Mouse (Mus musculus) midbrain, embryonic 14.5 days (tissue): ENCODE results near the gene Gfod1. TPM values are rescaled to one million over a fixed set of nuclear protein-coding genes. Genes with fewer than 3 reads are reported as not detected.
A peak's percentile ranks its signal among the peaks of the same experiment; 100 is the strongest.

Source experiments
- ATAC-seq: fragments of 200-750 bp; cut with Nextera tagmentation; 2 replicates; pipeline ENCODE4 v1.8.0; 2017; ENCODE audit warnings: moderate number of reproducible peaks, moderate library complexity; ENCODE audit not compliant: low FRiP score, low TSS enrichment
- DNase-seq: peaks from one replicate; pipeline ENCODE4 v3.0.0-alpha.2; 2015
- H3K27ac ChIP-seq: fragments of 300-500 bp; sonication (generic); replicated peaks from 2 replicates; pipeline ENCODE4 v1.5.1; 2014; ENCODE audit warnings: mild to moderate bottlenecking, low read depth, low read length, moderate library complexity
- H3K27me3 ChIP-seq: fragments of 300-500 bp; sonication (generic); 2 replicates; pipeline ENCODE4 v1.6.1; 2014; ENCODE audit warnings: low read length, control low read depth, mixed read lengths; ENCODE audit not compliant: control insufficient read depth, insufficient read depth
- H3K36me3 ChIP-seq: fragments of 300-500 bp; sonication (generic); 2 replicates; pipeline ENCODE4 v1.6.1; 2014; ENCODE audit warnings: low read length, control low read depth; ENCODE audit not compliant: control insufficient read depth, insufficient read depth
- H3K4me1 ChIP-seq: fragments of 300-500 bp; sonication (generic); 2 replicates; pipeline ENCODE4 v1.6.1; 2014; ENCODE audit warnings: mild to moderate bottlenecking, antibody characterized with exemption, low read length, control low read depth; ENCODE audit not compliant: control insufficient read depth, insufficient read depth
- H3K4me2 ChIP-seq: fragments of 300-500 bp; sonication (generic); 2 replicates; pipeline ENCODE4 v1.6.1; 2014; ENCODE audit warnings: mild to moderate bottlenecking, low read length, moderate library complexity
- H3K4me3 ChIP-seq: fragments of 300-500 bp; sonication (generic); replicated peaks from 2 replicates; pipeline ENCODE4 v1.5.1; 2014; ENCODE audit warnings: low read depth, low read length
- H3K9ac ChIP-seq: fragments of 300-500 bp; sonication (generic); replicated peaks from 2 replicates; pipeline ENCODE4 v1.6.1; 2014; ENCODE audit warnings: mild to moderate bottlenecking, low read length, moderate library complexity
- H3K9me3 ChIP-seq: fragments of 300-500 bp; sonication (generic); 2 replicates; pipeline ENCODE4 v1.6.1; 2016; ENCODE audit warnings: low read length, control low read depth, mixed read lengths; ENCODE audit not compliant: control insufficient read depth
- WGBS: fragments of 180-500 bp; shearing (Covaris S2); extraction: QIAGEN DNeasy Blood & Tissue Kit; methylation state at CpG from one replicate; pipeline ENCODE4 v1.1.7; 2014; 5-methylcytosine and 5-hydroxymethylcytosine counted together
- polyA plus RNA-seq: library from polyadenylated mRNA; unstranded; fragments of >200 nt; fragmentation: Nextera tagmentation; extraction: Ambion mirVana; gene quantifications from 2 replicates; pipeline ENCODE4 v1.2.1, GENCODE M21; 2014

The Gfod1 gene
- polyA plus RNA-seq, 1 experiment from 2014 or later = 3.7 TPM

GRCm38 (mm10) chr13:43294957-43295590 is 8.9 kb downstream of the Gfod1 start:
- no peak overlapping the region for H3K27ac ChIP-seq
- no peaks in the 10 kb centered on the region for H3K27me3 ChIP-seq
- H3K4me3 ChIP-seq = no peak overlapping the region
- H3K9ac ChIP-seq = no peak overlapping the region
- no peak for ATAC-seq
- WGBS = 61% methylated on average over 7 of the region's 7 CpGs
- H3K36me3 ChIP-seq = no peaks in the 10 kb centered on the region
- no peak overlapping the region for H3K4me2 ChIP-seq
- H3K9me3 ChIP-seq = no peaks in the 10 kb centered on the region
- DNase-seq = no peak
- peaks cover 9% of the 10 kb centered on the region for H3K4me1 ChIP-seq

- Histone ChIP-seq H3K9me3 (no peaks in the 10 kb centered on the region), H3K4me2 (no peak overlapping the region), H3K36me3 (no peaks in the 10 kb centered on the region), H3K4me3 (no peak overlapping the region), H3K27ac (no peak overlapping the region), H3K4me1 (peaks cover 16% of the 10 kb centered on the region), H3K27me3 (no peaks in the 10 kb centered on the region), H3K9ac (no peak overlapping the region)
- ATAC-seq = no peak
- WGBS = 80% methylated on average over 4 of the region's 4 CpGs
- DNase-seq = no peak
These were observed 11.1 kb downstream of the Gfod1 start for GRCm38 (mm10) chr13:43292892-43293291.

GRCm38 (mm10) chr13:43289076-43289475 is 14.9 kb downstream of the Gfod1 start:
- Histone ChIP-seq H3K36me3 (no peaks in the 10 kb centered on the region), H3K4me2 (no peak overlapping the region), H3K27me3 (no peaks in the 10 kb centered on the region), H3K4me3 (no peak overlapping the region), H3K27ac (peak overlapping the region; percentile 47), H3K9me3 (no peaks in the 10 kb centered on the region), H3K9ac (no peak overlapping the region), H3K4me1 (peaks cover 16% of the 10 kb centered on the region)
- peak; percentile 43; the same call in 1 of the 2 replicates for ATAC-seq
- 32% methylated on average over 6 of the region's 6 CpGs for WGBS
- DNase-seq = peak; percentile 62

GRCm38 (mm10) chr13:43288444-43288843 is 15.5 kb downstream of the Gfod1 start:
- Histone ChIP-seq H3K27me3 (no peaks in the 10 kb centered on the region), H3K9me3 (no peaks in the 10 kb centered on the region), H3K27ac (peak overlapping the region; percentile 47), H3K9ac (no peak overlapping the region), H3K4me1 (peaks cover 16% of the 10 kb centered on the region), H3K4me3 (no peak overlapping the region), H3K36me3 (no peaks in the 10 kb centered on the region), H3K4me2 (no peak overlapping the region)
- no peak for DNase-seq
- ATAC-seq = no peak
- WGBS = 54% methylated on average over 4 of the region's 4 CpGs

- ATAC-seq = no peak
- DNase-seq = no peak
- no peak overlapping the region for H3K4me3 ChIP-seq
- H3K36me3 ChIP-seq = no peaks in the 10 kb centered on the region
- H3K9ac ChIP-seq = no peak overlapping the region
- 0 out of 2 replicates have a peak overlapping the region, but pooled peaks have one; percentile 47 for H3K27ac ChIP-seq
- H3K27me3 ChIP-seq = no peaks in the 10 kb centered on the region
- no peaks in the 10 kb centered on the region for H3K9me3 ChIP-seq
- H3K4me2 ChIP-seq = no peak overlapping the region
- WGBS = 34% methylated on average over 5 of the region's 5 CpGs
- peaks cover 16% of the 10 kb centered on the region for H3K4me1 ChIP-seq
These were observed 15.9 kb downstream of the Gfod1 start for GRCm38 (mm10) chr13:43288026-43288425.

GRCm38 (mm10) chr13:43286836-43287235 is 17.1 kb downstream of the Gfod1 start:
- no peak overlapping the region for H3K4me2 ChIP-seq
- DNase-seq (no peak), ATAC-seq (no peak)
- H3K27ac ChIP-seq = no peak overlapping the region
- 77% methylated on average over 7 of the region's 7 CpGs for WGBS
- H3K9me3 ChIP-seq = no peaks in the 10 kb centered on the region
- H3K4me1 ChIP-seq = peaks cover 16% of the 10 kb centered on the region
- H3K36me3 ChIP-seq = no peaks in the 10 kb centered on the region
- no peaks in the 10 kb centered on the region for H3K27me3 ChIP-seq
- H3K9ac ChIP-seq = no peak overlapping the region
- H3K4me3 ChIP-seq = no peak overlapping the region

- no peaks in the 10 kb centered on the region for H3K9me3 ChIP-seq
- no peak overlapping the region for H3K9ac ChIP-seq
- no peaks in the 10 kb centered on the region for H3K36me3 ChIP-seq
- no peaks in the 10 kb centered on the region for H3K27me3 ChIP-seq
- 76% methylated on average over 4 of the region's 4 CpGs for WGBS
- DNase-seq = no peak
- no peak for ATAC-seq
- peaks cover 16% of the 10 kb centered on the region for H3K4me1 ChIP-seq
- no peak overlapping the region for H3K4me3 ChIP-seq
- H3K4me2 ChIP-seq = no peak overlapping the region
- H3K27ac ChIP-seq = no peak overlapping the region
These were observed 19.2 kb downstream of the Gfod1 start for GRCm38 (mm10) chr13:43284711-43285151.

GRCm38 (mm10) chr13:43273906-43274305 is 30.1 kb downstream of the Gfod1 start:
- ATAC-seq = no peak
- Histone ChIP-seq H3K27ac (no peak overlapping the region), H3K4me1 (peaks cover 8% of the 10 kb centered on the region; the same call in 1 of the 2 replicates), H3K4me2 (no peak overlapping the region), H3K9ac (no peak overlapping the region), H3K9me3 (no peaks in the 10 kb centered on the region), H3K4me3 (no peak overlapping the region), H3K27me3 (no peaks in the 10 kb centered on the region), H3K36me3 (no peaks in the 10 kb centered on the region)
- DNase-seq = no peak
- 68% methylated on average over 14 of the region's 14 CpGs for WGBS
